Mouse (Mus musculus) adrenal gland, postnatal 14 days (tissue): ENCODE data around the gene Defb41. TPM values are rescaled to one million over a fixed set of nuclear protein-coding genes. Genes with fewer than 3 reads are reported as not detected.
A peak's percentile ranks its signal among the peaks of the same experiment; 100 is the strongest.
"Not testable (repeated sequence)": the region's sequence is repeated elsewhere in the genome, so short reads cannot be mapped to it uniquely, and the experiment has no call there.

ENCODE experiments used
- DNase-seq: peaks from one replicate; pipeline ENCODE4 v3.0.0; 2021; ENCODE audit warnings: mixed read lengths
- long read RNA-seq, 2 experiments: library from polyadenylated mRNA; stranded (forward); transcript quantifications; one replicate each; pipeline ENCODE4 v2.0.0; 2021
- total RNA-seq: library from RNA; stranded (reverse); gene quantifications from 2 replicates; pipeline ENCODE4 v1.2.3, GENCODE M21; 2021

Defb41 gene
- not detected in 2 replicates for total RNA-seq
- long read RNA-seq, experiment 1, result 0 reads
- long read RNA-seq, experiment 2, result 0 reads

DNA sequence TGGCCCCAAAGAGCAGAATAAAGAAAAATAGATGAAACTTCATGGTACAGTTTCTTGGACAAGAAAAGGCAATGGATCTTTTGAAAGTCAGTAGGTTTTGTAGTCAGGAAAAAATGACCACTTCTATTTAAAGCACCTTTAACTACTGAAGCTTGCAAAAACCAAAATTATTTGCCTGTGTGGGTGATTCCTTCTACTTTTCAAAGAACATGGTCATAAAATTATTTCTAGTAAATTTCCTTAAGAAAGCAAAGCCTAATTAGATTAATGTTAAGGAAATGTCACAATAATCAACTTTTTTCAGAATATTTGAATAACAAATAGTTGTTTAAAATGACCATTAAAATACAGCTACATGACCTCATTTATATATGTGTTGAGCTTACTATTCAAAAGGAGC lies at the start of gene Defb41:
Gene Defb41, minus strand, starts transcription at position 101 of the 400 bp plus-strand sequence.
- DNase-seq, result no peak

DNA sequence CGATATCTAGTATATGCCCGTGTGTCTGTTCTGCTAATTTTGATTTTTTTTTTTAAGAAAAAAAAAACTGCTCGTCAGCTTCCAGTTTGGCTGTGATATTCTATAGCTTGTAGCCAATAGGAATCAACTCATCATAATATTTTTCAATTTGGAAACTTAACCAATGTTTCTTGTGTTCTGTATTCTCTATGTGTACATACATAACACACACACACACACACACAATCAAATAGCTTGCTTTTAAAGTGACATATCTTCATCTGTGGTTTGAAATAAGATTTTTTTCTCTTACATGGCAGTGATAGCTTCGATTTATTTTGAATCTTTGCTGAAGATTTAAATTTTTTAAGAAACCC lies 43.5 kb upstream of the Defb41 start:
- no peak for DNase-seq

DNA sequence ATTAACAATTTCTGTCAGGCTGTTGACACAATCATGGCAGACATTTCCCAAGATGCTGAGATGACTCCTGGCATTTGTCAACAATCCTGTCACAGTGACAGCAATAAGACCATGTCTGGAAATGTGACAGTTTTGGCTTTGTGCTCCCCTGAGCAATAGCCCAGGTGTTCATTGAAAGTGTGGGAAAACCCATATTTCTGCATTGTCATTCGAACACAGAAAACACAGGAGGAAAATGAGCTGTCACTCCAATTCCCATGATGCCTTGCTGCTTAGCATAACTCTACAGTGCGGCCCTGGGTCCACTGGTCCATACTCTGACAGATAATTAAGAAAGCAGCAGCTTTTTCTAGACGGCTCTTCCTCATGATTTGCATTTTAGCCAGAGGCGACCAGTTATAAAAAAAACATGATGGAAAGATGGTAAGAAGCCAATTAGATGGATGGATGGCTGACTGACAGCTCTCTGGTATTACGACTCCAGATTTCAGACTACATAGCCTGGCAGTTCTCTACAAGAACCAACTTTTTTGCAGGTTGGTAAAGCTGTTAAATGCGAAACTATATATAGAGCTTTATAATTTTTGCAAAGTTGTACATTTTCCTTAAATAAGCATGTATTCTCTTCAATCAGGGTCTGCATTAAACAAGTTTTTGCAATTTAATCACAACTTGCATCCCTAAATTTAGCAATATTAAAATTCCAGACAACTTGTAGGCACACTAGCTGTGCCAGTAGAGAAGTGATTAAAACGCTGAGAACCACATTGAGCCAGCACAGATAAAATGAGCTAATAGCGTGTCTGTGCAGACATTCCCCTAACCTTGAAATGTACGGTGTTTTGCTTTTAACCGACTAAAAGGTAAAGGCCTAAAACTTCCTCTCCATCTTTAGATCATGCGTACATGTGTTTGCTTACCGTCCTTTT lies 42.9 kb upstream of the Defb41 start:
- DNase-seq, result no peak

DNA sequence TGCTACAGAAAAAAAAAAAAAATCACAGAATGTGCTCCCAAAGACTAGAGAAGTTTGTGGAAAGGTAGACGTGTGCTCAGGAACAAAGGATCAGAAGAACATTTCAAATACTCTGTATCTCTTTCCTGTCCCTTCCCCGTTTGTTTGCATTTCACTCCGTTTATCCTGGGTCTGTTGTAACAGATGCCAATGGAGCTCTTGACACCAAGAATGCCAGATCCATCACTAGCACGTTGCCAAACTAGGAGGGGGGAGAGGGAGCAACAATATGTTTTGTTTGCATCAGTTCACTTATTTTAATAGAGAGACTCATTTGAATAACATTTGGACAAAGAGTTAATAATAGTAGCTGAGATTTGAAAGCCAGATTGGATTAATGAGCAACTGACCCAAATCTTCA lies 27.6 kb upstream of the Defb41 start:
- DNase-seq, result no peak

DNA sequence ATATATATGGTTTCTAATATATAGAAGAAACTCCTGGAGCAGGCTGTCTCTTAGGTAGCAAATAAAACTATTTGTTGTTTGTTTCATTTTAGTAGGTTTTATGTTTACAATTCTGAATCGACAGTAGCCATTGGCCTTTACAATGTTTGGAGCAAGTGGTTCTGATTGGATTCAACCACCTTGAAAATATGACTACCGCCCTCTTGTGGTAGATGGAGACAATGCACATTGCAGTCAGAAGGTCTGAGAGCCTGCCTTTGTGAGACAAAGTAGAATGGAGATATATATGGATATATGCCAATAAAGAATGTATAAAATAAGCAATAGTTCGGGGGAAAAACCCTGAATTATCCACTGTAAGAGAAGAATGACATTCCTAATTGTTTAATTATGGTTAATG lies 23.9 kb upstream of the Defb41 start:
- DNase-seq, result peak; percentile 5

DNA sequence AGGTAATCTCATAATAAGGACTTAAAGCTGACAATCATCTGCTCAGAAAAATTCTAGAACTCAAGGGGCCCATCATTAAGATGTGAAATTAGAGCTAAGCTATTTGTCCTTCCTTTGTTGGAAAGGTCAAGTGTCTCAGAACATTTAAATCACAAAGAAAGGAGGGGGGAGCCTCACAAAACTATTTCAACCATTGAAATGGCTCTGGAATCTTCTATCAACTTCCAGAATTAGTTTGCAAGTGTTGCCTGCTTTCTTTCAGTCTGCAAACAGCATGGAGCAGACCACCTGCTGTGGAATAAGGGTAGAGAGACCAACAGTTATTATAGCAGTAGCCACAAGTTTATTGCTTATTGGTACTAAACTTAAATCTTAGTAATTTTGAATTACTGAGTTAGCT lies 22.4 kb upstream of the Defb41 start:
- no peak for DNase-seq

DNA sequence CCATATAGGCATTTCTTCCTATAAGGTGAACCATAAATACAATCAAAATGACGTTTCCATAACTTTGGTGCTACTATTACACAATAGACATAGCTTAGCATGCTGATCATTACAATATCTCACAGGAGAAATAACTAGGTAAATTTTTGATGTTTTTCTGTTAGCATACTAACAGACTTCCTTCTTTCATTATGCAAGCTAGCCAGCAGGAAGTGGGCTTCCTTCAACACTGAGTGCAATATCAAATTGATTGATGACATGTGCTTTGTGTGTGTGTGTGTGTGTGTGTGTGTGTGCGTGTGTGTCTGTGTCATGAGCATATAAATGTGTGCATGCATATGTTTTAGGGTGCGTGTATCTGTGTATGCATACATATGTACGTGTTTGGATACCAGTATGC lies 6.2 kb upstream of the Defb41 start:
- DNase-seq, result no peak

DNA sequence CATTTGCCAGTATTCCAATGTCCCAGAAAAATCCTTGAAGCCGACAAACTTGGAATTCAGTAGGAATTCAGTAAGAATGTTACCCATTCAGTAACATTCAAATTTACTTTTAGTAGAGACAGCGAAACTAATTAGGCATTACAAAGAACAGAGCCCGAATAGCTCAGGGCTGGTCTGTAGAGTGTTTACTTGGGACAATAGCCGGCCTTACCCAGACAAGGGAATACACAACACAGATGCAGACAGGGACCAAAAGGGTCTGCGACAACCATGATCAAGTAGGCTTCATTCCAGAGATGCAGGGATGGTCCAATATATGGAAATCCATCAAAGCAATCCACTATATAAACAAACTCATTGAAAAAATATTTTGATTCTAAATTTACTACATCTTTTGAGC lies 3.9 kb upstream of the Defb41 start:
- no peak for DNase-seq

DNA sequence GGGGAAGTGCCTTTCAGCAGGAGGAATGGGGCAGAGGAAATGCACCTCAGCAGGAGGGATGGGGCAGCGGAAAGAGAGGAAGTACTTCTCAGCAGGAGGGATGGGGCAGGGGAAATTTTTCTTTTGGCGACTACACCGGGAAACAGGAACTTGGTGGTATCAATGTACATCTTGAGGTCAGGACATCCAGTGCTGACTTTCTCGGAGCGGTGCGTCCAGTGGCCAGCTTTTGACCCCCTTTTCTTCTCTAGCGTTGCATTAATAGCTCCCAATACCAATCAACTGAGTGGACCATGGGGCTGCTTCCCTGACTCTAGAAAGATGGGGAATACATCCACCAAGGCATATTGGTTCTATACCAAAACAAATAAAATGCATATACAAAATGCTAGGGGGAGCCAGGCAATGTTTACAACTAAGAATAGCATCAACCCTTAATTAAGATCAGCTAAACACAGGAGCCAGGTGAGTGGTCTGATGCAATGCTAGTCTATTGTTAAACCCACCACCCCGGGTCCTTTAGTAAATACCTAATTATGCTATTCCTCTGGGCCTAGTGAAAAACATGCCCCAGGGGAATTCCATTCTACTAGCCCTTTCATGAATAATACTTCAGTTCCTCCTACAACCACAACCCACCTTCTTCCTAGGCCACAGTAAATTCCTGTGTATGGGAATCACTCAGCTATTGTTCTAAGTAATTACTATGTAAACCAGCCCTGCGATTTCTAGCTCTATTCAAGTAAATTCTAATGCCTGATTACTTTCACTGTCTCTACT lies 18.9 kb downstream of the Defb41 start:
- DNase-seq, result not testable (repeated sequence)

DNA sequence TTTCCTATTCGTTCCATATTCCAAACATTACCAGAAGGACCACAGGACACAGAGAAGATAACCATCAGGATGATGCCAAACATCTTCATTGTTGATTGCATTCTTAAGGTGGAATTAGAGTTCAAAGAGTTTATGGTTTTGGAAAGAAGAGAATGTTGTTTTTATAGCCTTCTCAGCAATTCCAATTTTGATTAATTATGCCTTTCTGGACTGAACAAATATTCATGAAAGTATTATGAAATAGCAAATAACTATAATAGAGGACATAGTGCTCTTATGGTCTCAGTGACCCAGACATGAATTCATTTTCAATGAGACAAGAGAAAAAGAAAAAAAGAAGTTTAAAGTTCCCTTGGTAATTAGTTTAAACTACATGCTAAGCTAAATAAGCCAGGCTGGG lies 27.6 kb downstream of the Defb41 start, which contains the start of gene Defb18:
Gene Defb18, minus strand, starts transcription at position 101 of the 400 bp plus-strand sequence.
- DNase-seq, result no peak

DNA sequence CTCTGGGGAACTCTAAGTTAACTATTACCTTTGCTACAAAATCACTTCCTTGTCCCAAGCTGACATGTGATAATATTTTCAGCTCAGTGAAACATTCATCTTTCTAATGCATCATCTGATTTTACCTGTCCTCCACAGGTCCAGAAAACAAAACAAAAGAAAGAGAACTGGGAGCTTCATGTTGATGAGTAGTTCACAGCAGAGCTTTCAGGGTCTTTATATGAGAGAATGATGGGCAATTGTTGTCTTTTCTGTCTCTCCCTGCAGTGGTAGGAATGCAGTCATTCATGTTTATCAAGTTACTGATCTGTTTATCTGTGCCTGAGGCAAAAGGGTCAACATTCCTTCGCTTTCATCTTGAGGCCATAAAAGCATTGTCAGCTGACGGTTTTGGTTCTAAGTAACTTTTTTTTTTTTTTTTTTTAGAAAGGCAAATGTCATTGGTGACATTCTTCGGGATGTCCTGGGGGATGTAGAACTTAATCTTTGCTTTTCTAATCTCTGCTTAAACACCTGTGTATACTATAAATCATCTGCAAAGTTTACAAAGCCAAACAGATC lies 41.5 kb downstream of the Defb41 start:
- DNase-seq, result no peak

Other genes starting within 250 kb of the Defb41 start
- gene Crisp4, start 119.2 kb downstream of the Defb41 start, total RNA-seq, result not detected in 2 replicates
- gene Defb18, start 27.7 kb downstream of the Defb41 start, total RNA-seq, result not detected in 2 replicates